Mouse (Mus musculus): ENCODE data around the gene Csrp3. TPM values are rescaled to one million over a fixed set of nuclear protein-coding genes. Genes with fewer than 3 reads are reported as not detected.

The Csrp3 gene
- polyA plus RNA-seq (2015; fragmentation: Nextera tagmentation; extraction: Ambion mirVana): 3.1 and 3.5 TPM in 2 replicates

DNA sequence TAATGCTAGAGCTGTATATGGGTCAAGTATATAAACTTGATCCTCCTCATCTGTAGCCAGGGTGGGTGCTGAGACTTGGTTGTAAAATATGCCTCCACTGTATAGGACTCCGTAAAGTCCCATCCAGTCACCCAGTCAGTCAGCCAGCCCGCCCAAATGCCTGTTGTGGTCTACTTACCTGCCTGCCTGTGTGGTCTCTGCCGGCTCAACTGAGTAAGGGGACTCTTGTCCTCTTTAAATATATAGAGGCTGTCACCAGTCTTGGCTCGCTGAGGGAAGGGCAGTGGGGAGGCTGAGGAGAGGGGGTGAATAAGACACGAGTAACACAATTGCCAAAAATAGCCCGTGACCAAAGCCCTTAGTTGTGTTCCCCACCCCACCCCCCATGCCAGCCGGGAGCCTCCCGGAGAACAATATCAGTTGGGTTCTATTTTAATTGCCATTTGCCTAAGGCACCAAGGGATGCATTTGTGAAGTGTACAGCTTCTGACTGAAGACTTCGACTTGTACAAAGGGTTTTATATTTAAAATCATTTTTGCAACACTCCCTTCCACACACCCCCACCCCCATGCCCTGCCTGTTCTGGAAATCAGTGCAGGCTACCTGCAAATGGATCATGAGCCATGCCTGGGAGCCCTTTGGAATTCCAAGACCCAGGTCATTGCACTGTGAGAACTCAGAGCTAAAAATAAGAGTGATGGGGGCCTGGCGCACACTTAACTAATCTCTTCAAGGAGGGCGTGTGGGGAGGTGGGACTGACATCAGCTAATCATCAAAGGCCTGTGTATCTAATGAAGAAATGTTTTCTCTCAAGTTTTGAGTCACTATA is at the start of gene Csrp3:
Gene Csrp3, minus strand, starts transcription at position 214 of the 831 bp plus-strand sequence.
- Histone ChIP-seq H3K9ac (no peak within 1 kb of the TSS), H3K4me1 (replicated peaks) (0 out of 2 replicates have a peak, but pooled peaks cover 4% of the 10 kb centered on the region), H3K4me3 (no peak within 1 kb of the TSS), H3K36me3 (no peaks in the 10 kb centered on the region), H3K27me3 (peaks cover 55% of the 10 kb centered on the region), H3K4me2 (no peak within 1 kb of the TSS), H3K27ac (replicated peaks) (no peak within 1 kb of the TSS), H3K9me3 (no peaks in the 10 kb centered on the region)
- WGBS: 40% methylated on average over 11 of the region's 11 CpGs
- no peak for ATAC-seq (ENCODE audit: low read depth)

DNA sequence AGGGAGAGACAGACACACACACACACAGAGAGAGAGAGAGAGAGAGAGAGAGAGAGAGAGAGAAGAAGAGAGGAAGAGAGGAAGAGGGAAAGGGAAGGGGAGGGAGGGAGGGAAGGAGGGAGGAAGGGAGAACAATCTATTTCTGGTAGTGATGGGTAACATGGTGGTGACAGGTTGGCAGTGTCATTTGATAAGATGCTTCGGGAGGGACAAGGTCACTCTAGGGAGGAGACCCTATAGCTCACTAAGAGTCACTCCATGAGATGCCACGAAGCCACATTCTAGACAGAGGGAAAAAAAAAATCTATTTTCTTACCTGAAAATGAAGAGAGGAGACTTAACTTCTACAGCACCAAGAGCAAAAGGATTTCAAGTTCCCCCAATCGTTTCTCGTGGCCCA is 48.2 kb upstream of the Csrp3 start:
- Histone ChIP-seq H3K9me3 (no peaks in the 10 kb centered on the region), H3K4me1 (replicated peaks) (peaks cover 22% of the 10 kb centered on the region), H3K36me3 (no peaks in the 10 kb centered on the region), H3K4me3 (no peak overlapping the region), H3K4me2 (no peak overlapping the region), H3K27ac (replicated peaks) (no peak overlapping the region), H3K9ac (no peak overlapping the region), H3K27me3 (peaks cover 13% of the 10 kb centered on the region)
- 78% methylated on average over 4 of the region's 4 CpGs for WGBS
- ATAC-seq (ENCODE audit: low read depth): no peak

DNA sequence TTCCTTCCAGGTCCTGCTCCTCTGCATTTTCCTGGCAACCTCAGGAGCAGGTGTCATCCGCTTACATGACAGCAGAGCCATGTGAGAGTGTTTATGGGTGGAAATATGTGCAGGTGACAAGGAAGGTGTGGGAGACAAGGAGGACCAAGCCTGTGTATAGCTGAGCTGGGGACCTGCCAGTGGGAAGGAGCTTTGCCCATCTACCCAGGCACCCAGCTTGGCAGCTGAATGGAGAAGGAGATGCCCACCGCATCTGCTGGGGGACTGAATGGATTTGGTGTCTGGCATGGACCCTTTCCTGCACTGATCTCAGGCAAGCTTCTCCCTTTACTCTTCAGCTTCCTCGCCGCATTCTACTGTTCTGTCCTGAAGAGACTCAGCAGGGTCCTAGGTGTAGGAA is 47.6 kb upstream of the Csrp3 start:
- peaks cover 13% of the 10 kb centered on the region for H3K27me3 ChIP-seq
- H3K4me1 ChIP-seq (replicated peaks): peaks cover 28% of the 10 kb centered on the region
- no peak overlapping the region for H3K9ac ChIP-seq
- no peaks in the 10 kb centered on the region for H3K9me3 ChIP-seq
- no peak overlapping the region for H3K27ac ChIP-seq (replicated peaks)
- no peaks in the 10 kb centered on the region for H3K36me3 ChIP-seq
- no peak for ATAC-seq (ENCODE audit: low read depth)
- H3K4me3 ChIP-seq: no peak overlapping the region
- 89% methylated on average over 4 of the region's 4 CpGs for WGBS
- H3K4me2 ChIP-seq: no peak overlapping the region

DNA sequence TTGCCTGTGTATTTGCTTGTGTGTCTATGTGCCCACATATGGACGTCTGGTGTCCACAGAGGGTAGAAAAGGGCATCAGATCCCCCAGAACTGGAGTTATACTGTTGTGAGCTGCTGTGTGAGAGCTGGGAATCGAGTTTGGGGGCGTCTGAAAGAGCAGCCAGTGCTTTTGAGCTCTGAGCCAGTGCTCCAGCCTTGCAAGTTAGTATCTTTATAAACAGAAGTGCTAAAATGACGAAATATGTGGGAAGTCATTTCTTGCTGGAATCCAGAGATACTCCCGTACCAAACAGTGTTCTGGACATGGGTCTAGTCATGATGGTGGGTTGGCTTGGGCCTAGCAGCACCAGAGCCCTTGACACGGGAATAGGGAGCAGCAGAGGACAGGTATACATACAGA is 46.9 kb upstream of the Csrp3 start:
- Histone ChIP-seq H3K9me3 (no peaks in the 10 kb centered on the region), H3K9ac (no peak overlapping the region), H3K4me1 (replicated peaks) (peaks cover 30% of the 10 kb centered on the region), H3K4me2 (no peak overlapping the region), H3K27ac (replicated peaks) (no peak overlapping the region), H3K27me3 (peaks cover 13% of the 10 kb centered on the region), H3K36me3 (no peaks in the 10 kb centered on the region), H3K4me3 (no peak overlapping the region)
- no peak for ATAC-seq (ENCODE audit: low read depth)
- WGBS: 83% methylated on average over 6 of the region's 6 CpGs

DNA sequence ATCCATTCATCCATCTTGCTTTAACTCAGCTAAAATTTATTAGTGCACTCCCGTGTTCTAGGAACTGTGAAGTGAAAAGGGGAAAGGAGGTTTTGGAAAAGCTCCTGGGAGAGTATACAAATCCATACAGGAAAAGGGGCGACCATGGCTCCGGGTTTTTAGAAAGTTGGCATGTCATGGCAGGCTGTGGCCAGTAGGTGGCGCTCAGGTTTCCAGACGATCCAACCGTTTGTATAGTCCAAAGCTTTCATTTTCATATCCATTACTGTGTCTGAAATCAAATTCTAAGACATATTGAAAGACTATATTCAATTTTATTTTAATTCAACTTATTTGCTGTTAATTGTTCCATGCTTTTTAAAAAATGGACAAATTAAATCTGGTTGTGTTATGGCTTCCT is 46.3 kb upstream of the Csrp3 start:
- Histone ChIP-seq H3K27me3 (peaks cover 12% of the 10 kb centered on the region), H3K9me3 (no peaks in the 10 kb centered on the region), H3K36me3 (no peaks in the 10 kb centered on the region), H3K4me1 (replicated peaks) (peaks cover 30% of the 10 kb centered on the region), H3K4me3 (no peak overlapping the region), H3K27ac (replicated peaks) (no peak overlapping the region), H3K4me2 (no peak overlapping the region), H3K9ac (no peak overlapping the region)
- WGBS: 2% methylated on average over 6 of the region's 6 CpGs
- ATAC-seq (ENCODE audit: low read depth): no peak; the same call in 1 of the 2 replicates

DNA sequence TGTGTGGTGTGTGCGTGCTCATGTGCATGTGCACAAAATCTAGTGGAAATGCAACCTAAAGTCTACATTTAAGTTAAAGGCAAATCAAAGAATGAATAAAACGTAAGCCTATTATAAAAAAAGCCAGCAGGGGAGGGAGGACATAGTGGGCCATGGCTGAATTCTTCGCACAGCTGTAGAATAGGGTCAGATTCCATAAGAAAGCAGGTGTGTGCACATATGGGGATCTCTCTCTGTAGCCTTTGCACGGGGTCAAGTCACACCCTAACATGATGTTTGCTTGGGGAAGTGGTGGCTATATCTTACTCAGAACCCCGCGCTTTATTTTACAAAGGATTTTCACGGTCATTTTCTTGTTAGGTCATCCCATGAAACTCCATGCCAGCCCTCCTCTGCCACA is 45.3 kb upstream of the Csrp3 start:
- H3K9ac ChIP-seq: no peak overlapping the region
- H3K4me2 ChIP-seq: no peak overlapping the region
- ATAC-seq (ENCODE audit: low read depth): no peak
- H3K4me1 ChIP-seq (replicated peaks): peaks cover 27% of the 10 kb centered on the region
- WGBS: 80% methylated on average over 7 of the region's 7 CpGs
- H3K36me3 ChIP-seq: no peaks in the 10 kb centered on the region
- no peak overlapping the region for H3K4me3 ChIP-seq
- H3K27me3 ChIP-seq: peaks cover 6% of the 10 kb centered on the region; the same call in 1 of the 2 replicates
- no peak overlapping the region for H3K27ac ChIP-seq (replicated peaks)
- H3K9me3 ChIP-seq: no peaks in the 10 kb centered on the region

DNA sequence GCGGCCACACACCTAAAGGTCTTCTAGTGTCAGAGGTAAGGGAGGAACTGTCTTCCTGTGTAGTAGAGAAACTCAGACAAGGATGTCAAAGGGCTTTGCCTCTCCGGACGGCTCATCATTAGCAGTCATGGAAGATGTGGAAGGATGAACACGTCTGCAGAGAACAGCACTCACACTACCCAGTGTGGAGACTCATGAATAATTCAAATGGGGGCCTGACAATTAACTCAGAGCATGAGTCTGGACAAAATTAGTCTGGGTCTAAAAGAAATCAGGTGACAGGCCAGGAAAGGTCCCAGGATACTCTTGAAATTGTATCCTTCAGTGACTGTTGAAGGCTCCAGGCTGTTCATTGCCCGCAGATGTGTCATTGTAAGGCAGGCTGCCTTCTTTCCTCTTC is 43.2 kb upstream of the Csrp3 start:
- no peak overlapping the region for H3K9ac ChIP-seq
- no peaks in the 10 kb centered on the region for H3K36me3 ChIP-seq
- no peak overlapping the region for H3K4me2 ChIP-seq
- H3K4me1 ChIP-seq (replicated peaks): peaks cover 15% of the 10 kb centered on the region
- 30% methylated on average over 5 of the region's 5 CpGs for WGBS
- 0 out of 2 replicates have a peak overlapping the region, but pooled peaks have one; percentile 13 for H3K27ac ChIP-seq (replicated peaks)
- peaks cover 3% of the 10 kb centered on the region; the same call in 1 of the 2 replicates for H3K27me3 ChIP-seq
- peak; percentile 58 for ATAC-seq (ENCODE audit: low read depth)
- no peaks in the 10 kb centered on the region for H3K9me3 ChIP-seq
- no peak overlapping the region for H3K4me3 ChIP-seq

DNA sequence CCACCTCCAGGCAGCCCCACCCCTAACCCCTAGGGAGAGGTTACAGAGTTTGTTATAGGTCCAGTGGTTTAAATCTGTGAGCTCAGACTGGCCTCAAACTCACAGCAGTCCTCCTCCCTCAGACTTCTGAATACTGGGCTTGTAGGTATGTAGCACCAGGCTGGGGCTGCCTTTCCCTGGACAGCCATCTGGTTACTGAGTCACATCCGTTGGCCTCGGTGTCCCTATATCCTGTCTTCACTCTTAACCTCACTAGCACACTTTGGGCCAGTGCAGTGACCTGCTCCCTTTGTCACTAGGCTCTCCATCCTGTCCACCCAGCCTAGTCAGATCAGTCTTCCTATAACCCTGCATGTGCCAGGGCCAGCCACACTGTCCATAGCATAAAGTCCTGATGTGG is 40.9 kb upstream of the Csrp3 start:
- no peak overlapping the region for H3K4me3 ChIP-seq
- no peak overlapping the region for H3K4me2 ChIP-seq
- H3K9me3 ChIP-seq: no peaks in the 10 kb centered on the region
- no peak overlapping the region for H3K9ac ChIP-seq
- WGBS: 80% methylated on average over 2 of the region's 2 CpGs
- no peak overlapping the region for H3K27ac ChIP-seq (replicated peaks)
- H3K36me3 ChIP-seq: no peaks in the 10 kb centered on the region
- peaks cover 15% of the 10 kb centered on the region for H3K4me1 ChIP-seq (replicated peaks)
- H3K27me3 ChIP-seq: peaks cover 12% of the 10 kb centered on the region
- ATAC-seq (ENCODE audit: low read depth): no peak

DNA sequence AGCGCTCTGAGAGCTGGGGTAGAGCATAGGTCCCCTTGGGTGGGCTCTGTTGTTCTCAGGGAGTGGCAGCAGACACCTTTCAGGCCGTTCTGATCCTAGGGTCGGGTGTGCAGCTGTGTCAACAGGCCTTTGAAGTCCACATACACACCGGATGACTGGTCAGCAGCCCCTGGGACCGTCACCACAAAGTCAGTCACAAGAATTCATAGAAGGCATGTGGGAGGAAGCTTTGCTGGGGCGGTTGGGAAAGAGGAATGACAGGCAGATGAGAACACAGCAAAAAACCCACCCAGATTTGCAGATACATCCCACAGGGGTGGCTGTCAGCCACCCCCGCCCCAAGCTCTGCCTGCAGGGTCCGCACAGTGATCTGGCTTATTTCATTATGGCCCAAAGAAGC is 40.1 kb upstream of the Csrp3 start:
- Histone ChIP-seq H3K9ac (no peak overlapping the region), H3K36me3 (no peaks in the 10 kb centered on the region), H3K9me3 (no peaks in the 10 kb centered on the region), H3K4me1 (replicated peaks) (peaks cover 15% of the 10 kb centered on the region), H3K27me3 (peaks cover 20% of the 10 kb centered on the region), H3K4me2 (no peak overlapping the region), H3K27ac (replicated peaks) (no peak overlapping the region), H3K4me3 (no peak overlapping the region)
- ATAC-seq (ENCODE audit: low read depth): no peak
- 46% methylated on average over 8 of the region's 8 CpGs for WGBS

DNA sequence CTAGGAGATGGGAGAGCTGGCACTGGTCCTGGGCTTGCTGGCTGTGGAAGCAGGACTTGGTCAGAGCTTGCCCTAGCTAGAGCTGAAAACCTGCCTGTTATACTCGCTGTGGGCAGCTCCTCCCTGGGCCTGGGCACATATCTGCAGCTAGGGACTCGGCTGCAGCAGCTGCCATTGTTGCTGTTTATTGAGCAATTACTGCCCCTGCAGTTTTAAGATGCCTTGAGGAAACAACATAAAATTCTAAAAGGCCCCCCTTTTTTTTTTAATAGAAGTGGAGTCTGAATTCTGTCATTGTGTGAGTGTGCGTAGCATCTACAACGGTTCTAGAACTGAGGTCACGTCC is 36.4 kb upstream of the Csrp3 start:
- ATAC-seq (ENCODE audit: low read depth): no peak
- Histone ChIP-seq H3K9ac (no peak overlapping the region), H3K9me3 (no peaks in the 10 kb centered on the region), H3K27ac (replicated peaks) (no peak overlapping the region), H3K4me3 (no peak overlapping the region), H3K4me1 (replicated peaks) (peaks cover 24% of the 10 kb centered on the region), H3K27me3 (peaks cover 36% of the 10 kb centered on the region), H3K36me3 (no peaks in the 10 kb centered on the region), H3K4me2 (no peak overlapping the region)
- WGBS: 50% methylated on average over 5 of the region's 5 CpGs

DNA sequence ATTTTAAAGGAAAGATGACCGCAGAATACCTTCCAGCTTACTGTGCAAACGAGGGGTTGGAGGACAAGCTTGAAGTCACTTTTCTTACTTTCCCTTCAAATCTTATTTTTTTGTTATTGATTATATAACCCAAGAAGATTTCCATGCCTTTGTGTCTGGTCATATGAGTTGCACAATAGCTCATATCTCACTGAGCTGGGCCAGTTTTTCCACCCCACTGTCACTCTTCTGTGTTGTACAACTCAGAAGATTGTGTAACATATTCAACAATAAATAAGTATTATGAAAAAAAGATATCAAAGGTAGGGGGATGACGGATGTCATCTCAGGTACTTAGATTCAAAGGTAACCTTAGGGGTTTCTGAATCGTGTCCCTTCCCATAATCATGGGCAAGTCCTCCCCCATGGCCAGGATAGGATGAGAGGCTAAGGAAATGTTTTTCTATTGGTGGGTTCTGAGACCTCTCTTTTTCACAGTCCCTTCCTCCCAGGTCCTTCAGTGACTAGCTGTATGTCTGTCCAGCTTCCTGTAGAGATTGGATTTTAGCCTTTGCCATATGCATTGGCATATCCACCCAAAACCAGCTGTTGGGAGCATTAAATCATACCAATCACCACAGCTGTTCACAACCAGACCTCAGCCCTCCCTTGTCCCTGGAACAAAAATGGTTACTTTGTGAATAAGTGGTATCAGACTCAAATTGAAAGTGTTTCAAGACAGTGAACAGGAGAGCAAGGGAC is 35.9 kb upstream of the Csrp3 start:
- no peak for ATAC-seq (ENCODE audit: low read depth)
- Histone ChIP-seq H3K9me3 (no peaks in the 10 kb centered on the region), H3K9ac (no peak overlapping the region), H3K4me1 (replicated peaks) (peaks cover 26% of the 10 kb centered on the region), H3K27ac (replicated peaks) (no peak overlapping the region), H3K4me2 (no peak overlapping the region), H3K36me3 (no peaks in the 10 kb centered on the region), H3K27me3 (peaks cover 36% of the 10 kb centered on the region), H3K4me3 (no peak overlapping the region)
- WGBS: 89% methylated on average over 4 of the region's 4 CpGs

DNA sequence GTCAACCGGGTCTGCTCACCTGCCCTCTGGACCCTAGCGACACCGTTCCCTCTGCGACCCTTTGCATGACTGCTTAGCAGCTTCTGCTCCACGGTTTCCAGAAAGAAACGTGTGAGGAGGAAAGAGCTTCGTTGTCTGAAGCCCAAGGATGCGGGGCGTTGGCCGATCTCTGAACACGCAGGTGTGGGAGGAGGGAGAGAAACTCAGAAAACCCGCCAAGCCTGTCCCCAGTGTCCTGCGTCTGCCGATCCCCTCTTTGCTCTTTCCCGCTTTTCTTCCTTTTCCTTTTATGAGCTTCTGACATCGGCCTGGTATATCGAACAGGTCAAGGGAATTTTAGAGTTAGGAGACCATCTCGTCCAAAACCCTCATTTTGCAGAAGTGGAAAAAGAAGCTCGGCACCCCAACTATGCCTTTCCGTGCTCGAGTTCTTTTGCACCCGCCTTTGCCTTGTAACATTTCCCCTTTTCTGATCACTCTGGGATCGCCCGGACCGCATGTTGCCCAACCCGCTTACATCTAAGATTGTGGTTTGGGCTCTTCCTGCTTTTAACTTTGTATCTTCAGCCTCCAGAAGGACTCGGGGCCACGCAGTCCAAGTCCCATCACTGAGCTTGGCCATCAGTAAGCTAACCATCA is 34.3 kb upstream of the Csrp3 start:
- H3K4me3 ChIP-seq: peak overlapping the region; percentile 71
- H3K4me2 ChIP-seq: peak overlapping the region; percentile 100
- ATAC-seq (ENCODE audit: low read depth): no peak
- peaks cover 36% of the 10 kb centered on the region for H3K27me3 ChIP-seq
- H3K36me3 ChIP-seq: no peaks in the 10 kb centered on the region
- H3K27ac ChIP-seq (replicated peaks): no peak overlapping the region
- WGBS: 2% methylated on average over 28 of the region's 28 CpGs
- no peaks in the 10 kb centered on the region for H3K9me3 ChIP-seq
- peaks cover 37% of the 10 kb centered on the region for H3K4me1 ChIP-seq (replicated peaks)
- H3K9ac ChIP-seq: peak overlapping the region; percentile 56; the same call in 1 of the 2 replicates

Data from neural tube, embryonic 13.5 days (tissue).